Mouse (Mus musculus): Measurements from ENCODE around the gene Ctnna2. TPM values are rescaled to one million over a fixed set of nuclear protein-coding genes. Genes with fewer than 3 reads are reported as not detected.

Gene Ctnna2
- total and polyA plus RNA-seq, 3 experiments, result 0.11 TPM; not detected in 2

DNA sequence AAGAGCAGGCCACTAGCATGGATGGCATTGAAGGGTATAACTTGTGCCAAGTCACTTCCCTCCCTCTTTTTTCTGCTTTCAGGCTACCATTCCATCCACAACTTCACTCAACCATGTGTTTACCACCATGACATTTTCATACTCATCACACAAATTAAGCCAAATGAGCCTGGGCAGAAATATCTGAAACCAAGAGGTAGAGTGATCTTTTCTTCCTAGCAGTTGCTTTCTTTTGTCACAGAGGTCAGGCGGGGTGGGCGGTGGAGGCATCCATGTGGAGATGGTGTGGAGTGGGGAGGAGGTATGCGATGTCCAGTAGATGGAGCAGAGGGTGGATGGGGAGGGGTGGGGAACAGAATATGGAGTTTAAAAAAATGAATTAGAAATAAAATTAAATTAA lies 672.7 kb downstream of the Ctnna2 start:
- Histone ChIP-seq H3K36me3 (replicated peaks) (no peaks in the 10 kb centered on the region), H3K27me3 (ENCODE audit: insufficient read depth, low read length) (no peaks in the 10 kb centered on the region), H3K4me1 (ENCODE audit: insufficient read depth, low read depth, low read length) (no peaks in the 10 kb centered on the region), H3K4me3 (ENCODE audit: low read depth, low read length) (no peak overlapping the region), H3K9me3 (replicated peaks) (0 out of 2 replicates have a peak, but pooled peaks cover 2% of the 10 kb centered on the region)
- no peak for TF ChIP-seq CTCF (IDR thresholded peaks at IDR 0.05; ENCODE audit: low read depth, low read length)
- TF ChIP-seq GATA2 (IDR thresholded peaks at IDR 0.05; ENCODE audit: borderline replicate concordance, low read depth, low read length), result no peak
- TF ChIP-seq POLR2AphosphoS5 (IDR thresholded peaks at IDR 0.05; ENCODE audit: insufficient replicate concordance, low read depth, low read length), result no peak
- TF ChIP-seq TAL1 (conservative IDR thresholded peaks at IDR 0.05; ENCODE audit: low read depth, low read length), result no peak
- no peak for TF ChIP-seq GATA1 (IDR thresholded peaks at IDR 0.05; ENCODE audit: borderline replicate concordance, low read length)
- no peak for DNase-seq (ENCODE audit: low spot score)
- no peak for ATAC-seq (ENCODE audit: extremely low read depth, insufficient number of reproducible peaks, low FRiP score, poor library complexity, severe bottlenecking)

DNA sequence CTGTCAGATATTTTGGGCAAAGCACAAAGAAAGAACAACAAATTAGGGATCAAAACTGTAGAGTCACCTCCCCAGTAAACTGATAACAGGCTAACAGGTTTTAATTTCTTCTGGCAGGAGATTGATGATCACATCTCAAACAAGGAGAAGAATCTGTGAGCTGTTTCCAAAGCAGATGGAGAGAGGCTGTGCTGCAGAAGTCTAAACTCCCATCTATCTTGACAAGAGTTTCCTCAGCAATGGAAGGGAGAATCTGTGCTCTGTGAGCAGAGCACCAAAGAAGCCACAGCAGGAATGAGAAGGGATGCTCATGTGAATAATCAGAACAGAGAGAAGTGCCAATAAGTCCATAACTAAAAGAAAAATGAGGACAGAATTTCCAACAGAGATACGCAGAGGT lies 678.2 kb downstream of the Ctnna2 start:
- no peak overlapping the region for H3K4me3 ChIP-seq (ENCODE audit: low read depth, low read length)
- no peak for DNase-seq (ENCODE audit: low spot score)
- H3K27me3 ChIP-seq (ENCODE audit: insufficient read depth, low read length), result no peaks in the 10 kb centered on the region
- no peak for TF ChIP-seq TAL1 (conservative IDR thresholded peaks at IDR 0.05; ENCODE audit: low read depth, low read length)
- no peaks in the 10 kb centered on the region for H3K9me3 ChIP-seq (replicated peaks)
- no peaks in the 10 kb centered on the region for H3K4me1 ChIP-seq (ENCODE audit: insufficient read depth, low read depth, low read length)
- no peak for ATAC-seq (ENCODE audit: extremely low read depth, insufficient number of reproducible peaks, low FRiP score, poor library complexity, severe bottlenecking)
- no peaks in the 10 kb centered on the region for H3K36me3 ChIP-seq (replicated peaks)

DNA sequence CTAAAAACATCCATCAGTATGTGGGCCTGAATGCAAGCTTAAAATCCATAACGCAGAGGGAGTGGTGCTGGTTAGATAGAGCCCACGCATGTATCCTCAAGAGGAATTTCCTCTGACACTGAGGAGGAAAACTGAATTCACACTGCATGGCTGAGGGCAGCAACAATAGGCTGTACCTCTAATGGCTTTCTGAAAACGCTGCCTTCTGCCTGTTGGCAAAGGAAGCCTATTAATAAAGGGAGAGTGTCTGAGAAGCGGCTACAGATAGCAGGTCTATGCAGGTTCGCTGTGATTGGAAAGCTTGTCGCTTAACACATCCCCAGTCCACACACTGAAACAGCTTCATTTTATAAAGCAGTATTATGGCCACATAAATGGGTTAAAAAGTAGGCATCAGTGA lies 688.1 kb downstream of the Ctnna2 start:
- Histone ChIP-seq H3K4me3 (ENCODE audit: low read depth, low read length) (no peak overlapping the region), H3K36me3 (replicated peaks) (no peaks in the 10 kb centered on the region), H3K9me3 (replicated peaks) (peaks cover 3% of the 10 kb centered on the region; the same call in 1 of the 2 replicates), H3K27me3 (ENCODE audit: insufficient read depth, low read length) (no peaks in the 10 kb centered on the region), H3K4me1 (ENCODE audit: insufficient read depth, low read depth, low read length) (no peaks in the 10 kb centered on the region)
- ATAC-seq (ENCODE audit: extremely low read depth, insufficient number of reproducible peaks, low FRiP score, poor library complexity, severe bottlenecking), result no peak
- no peak for TF ChIP-seq GATA1 (IDR thresholded peaks at IDR 0.05; ENCODE audit: borderline replicate concordance, low read length)
- no peak for TF ChIP-seq CTCF (IDR thresholded peaks at IDR 0.05; ENCODE audit: low read depth, low read length)
- no peak for TF ChIP-seq TAL1 (conservative IDR thresholded peaks at IDR 0.05; ENCODE audit: low read depth, low read length)
- TF ChIP-seq GATA2 (IDR thresholded peaks at IDR 0.05; ENCODE audit: borderline replicate concordance, low read depth, low read length), result no peak
- TF ChIP-seq POLR2AphosphoS5 (IDR thresholded peaks at IDR 0.05; ENCODE audit: insufficient replicate concordance, low read depth, low read length), result no peak
- DNase-seq (ENCODE audit: low spot score), result no peak

DNA sequence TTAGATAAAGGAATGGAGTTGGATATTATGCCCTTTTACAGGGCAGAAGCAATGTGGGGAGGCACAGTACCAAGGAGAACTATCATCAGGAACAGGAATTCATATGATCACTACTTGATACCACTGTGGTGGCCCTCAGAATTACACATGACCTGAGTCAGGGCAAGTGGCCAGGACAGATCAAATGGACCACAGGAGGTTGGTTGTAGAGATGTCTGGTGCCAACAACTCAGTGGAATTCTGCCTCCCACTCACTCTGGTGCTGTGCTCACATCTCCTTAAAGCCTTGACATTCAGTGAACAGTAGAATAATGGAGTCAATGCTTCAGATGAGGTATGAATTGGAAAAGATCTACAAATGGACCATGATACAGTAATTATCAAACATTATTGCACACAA lies 691.1 kb downstream of the Ctnna2 start:
- H3K36me3 ChIP-seq (replicated peaks), result no peaks in the 10 kb centered on the region
- peaks cover 5% of the 10 kb centered on the region; the same call in 1 of the 2 replicates for H3K9me3 ChIP-seq (replicated peaks)
- no peaks in the 10 kb centered on the region for H3K27me3 ChIP-seq (ENCODE audit: insufficient read depth, low read length)
- no peaks in the 10 kb centered on the region for H3K4me1 ChIP-seq (ENCODE audit: insufficient read depth, low read depth, low read length)
- H3K4me3 ChIP-seq (ENCODE audit: low read depth, low read length), result no peak overlapping the region
- TF ChIP-seq POLR2AphosphoS5 (IDR thresholded peaks at IDR 0.05; ENCODE audit: insufficient replicate concordance, low read depth, low read length), result no peak
- no peak for TF ChIP-seq CTCF (IDR thresholded peaks at IDR 0.05; ENCODE audit: low read depth, low read length)
- no peak for TF ChIP-seq TAL1 (conservative IDR thresholded peaks at IDR 0.05; ENCODE audit: low read depth, low read length)
- TF ChIP-seq GATA1 (IDR thresholded peaks at IDR 0.05; ENCODE audit: borderline replicate concordance, low read length), result no peak
- no peak for TF ChIP-seq GATA2 (IDR thresholded peaks at IDR 0.05; ENCODE audit: borderline replicate concordance, low read depth, low read length)
- DNase-seq (ENCODE audit: low spot score) (no peak), ATAC-seq (ENCODE audit: extremely low read depth, insufficient number of reproducible peaks, low FRiP score, poor library complexity, severe bottlenecking) (no peak)

DNA sequence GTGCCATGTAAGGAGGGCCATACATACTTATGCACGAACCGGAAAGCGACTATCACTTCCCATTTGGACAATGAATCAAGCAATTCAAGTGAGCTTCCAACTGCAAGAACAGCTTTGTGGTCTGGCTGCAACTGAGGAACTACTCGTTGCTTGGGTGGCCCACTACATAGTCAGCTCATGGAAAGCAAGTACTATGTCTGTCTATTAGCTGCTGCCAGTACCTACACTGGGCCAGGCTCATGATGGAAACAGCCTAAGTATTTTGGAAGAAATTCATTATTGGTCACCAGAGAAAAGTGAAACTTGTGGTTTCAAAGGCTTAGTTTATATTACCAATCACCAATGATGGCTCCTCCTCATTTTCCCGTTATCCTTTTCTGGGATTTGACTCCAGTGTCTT lies 693.2 kb downstream of the Ctnna2 start:
- H3K36me3 ChIP-seq (replicated peaks), result no peaks in the 10 kb centered on the region
- no peak for TF ChIP-seq GATA1 (IDR thresholded peaks at IDR 0.05; ENCODE audit: borderline replicate concordance, low read length)
- TF ChIP-seq POLR2AphosphoS5 (IDR thresholded peaks at IDR 0.05; ENCODE audit: insufficient replicate concordance, low read depth, low read length), result no peak
- TF ChIP-seq CTCF (IDR thresholded peaks at IDR 0.05; ENCODE audit: low read depth, low read length), result no peak
- no peak for TF ChIP-seq GATA2 (IDR thresholded peaks at IDR 0.05; ENCODE audit: borderline replicate concordance, low read depth, low read length)
- TF ChIP-seq TAL1 (conservative IDR thresholded peaks at IDR 0.05; ENCODE audit: low read depth, low read length), result no peak
- peaks cover 5% of the 10 kb centered on the region; the same call in 1 of the 2 replicates for H3K9me3 ChIP-seq (replicated peaks)
- no peaks in the 10 kb centered on the region for H3K4me1 ChIP-seq (ENCODE audit: insufficient read depth, low read depth, low read length)
- no peak overlapping the region for H3K4me3 ChIP-seq (ENCODE audit: low read depth, low read length)
- ATAC-seq (ENCODE audit: extremely low read depth, insufficient number of reproducible peaks, low FRiP score, poor library complexity, severe bottlenecking) (no peak), DNase-seq (ENCODE audit: low spot score) (no peak)
- no peaks in the 10 kb centered on the region for H3K27me3 ChIP-seq (ENCODE audit: insufficient read depth, low read length)

DNA sequence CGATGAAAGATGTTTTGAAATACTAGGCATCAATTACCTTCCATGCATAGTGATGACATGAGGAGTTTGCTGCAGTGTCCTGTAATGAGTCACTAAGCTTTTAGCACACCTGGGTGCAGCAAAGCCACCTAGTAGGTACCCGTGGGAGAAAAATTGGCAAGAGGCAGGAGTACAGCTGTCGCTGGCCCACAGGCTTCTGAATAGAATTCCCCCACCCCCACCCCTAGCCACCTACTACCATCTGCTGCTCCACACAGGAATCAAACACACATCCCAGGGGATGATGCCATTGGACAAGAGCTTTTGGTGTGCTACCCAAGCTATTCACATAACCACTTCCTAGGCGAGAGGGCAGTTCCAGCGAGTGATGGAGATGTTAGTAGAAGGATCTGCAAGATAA lies 700.7 kb downstream of the Ctnna2 start:
- Histone ChIP-seq H3K36me3 (replicated peaks) (no peaks in the 10 kb centered on the region), H3K9me3 (replicated peaks) (0 out of 2 replicates have a peak, but pooled peaks cover 2% of the 10 kb centered on the region), H3K4me1 (ENCODE audit: insufficient read depth, low read depth, low read length) (no peaks in the 10 kb centered on the region), H3K4me3 (ENCODE audit: low read depth, low read length) (no peak overlapping the region), H3K27me3 (ENCODE audit: insufficient read depth, low read length) (no peaks in the 10 kb centered on the region)
- TF ChIP-seq GATA2 (IDR thresholded peaks at IDR 0.05; ENCODE audit: borderline replicate concordance, low read depth, low read length) (no peak), TAL1 (conservative IDR thresholded peaks at IDR 0.05; ENCODE audit: low read depth, low read length) (no peak), POLR2AphosphoS5 (IDR thresholded peaks at IDR 0.05; ENCODE audit: insufficient replicate concordance, low read depth, low read length) (no peak), GATA1 (IDR thresholded peaks at IDR 0.05; ENCODE audit: borderline replicate concordance, low read length) (no peak), CTCF (IDR thresholded peaks at IDR 0.05; ENCODE audit: low read depth, low read length) (no peak)
- DNase-seq (ENCODE audit: low spot score) (no peak), ATAC-seq (ENCODE audit: extremely low read depth, insufficient number of reproducible peaks, low FRiP score, poor library complexity, severe bottlenecking) (no peak)

DNA sequence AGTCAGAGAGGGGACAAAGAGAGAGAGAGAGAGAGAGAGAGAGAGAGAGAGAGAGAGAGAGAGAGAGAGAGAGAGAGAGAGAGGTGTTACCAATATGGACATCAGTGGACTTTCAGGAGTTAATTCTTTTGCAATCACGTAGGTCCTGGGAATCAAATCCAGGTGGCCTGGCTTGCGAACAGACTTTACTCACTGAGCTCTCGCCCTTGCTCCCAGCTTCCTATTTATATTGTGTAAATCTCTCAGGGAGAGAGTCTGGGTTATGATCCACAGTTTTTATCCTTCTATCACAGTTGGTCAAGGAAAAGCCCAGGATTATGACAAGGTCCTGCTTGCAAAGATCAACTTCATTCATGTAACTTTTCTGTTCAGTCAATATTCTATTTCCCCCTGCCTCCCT lies 714.3 kb downstream of the Ctnna2 start:
- no peaks in the 10 kb centered on the region; the same call in 1 of the 2 replicates for H3K9me3 ChIP-seq (replicated peaks)
- no peaks in the 10 kb centered on the region for H3K27me3 ChIP-seq (ENCODE audit: insufficient read depth, low read length)
- ATAC-seq (ENCODE audit: extremely low read depth, insufficient number of reproducible peaks, low FRiP score, poor library complexity, severe bottlenecking) (no peak), DNase-seq (ENCODE audit: low spot score) (no peak)
- H3K4me3 ChIP-seq (ENCODE audit: low read depth, low read length), result no peak overlapping the region
- no peaks in the 10 kb centered on the region for H3K4me1 ChIP-seq (ENCODE audit: insufficient read depth, low read depth, low read length)
- no peak for TF ChIP-seq CTCF (IDR thresholded peaks at IDR 0.05; ENCODE audit: low read depth, low read length)
- no peak for TF ChIP-seq GATA2 (IDR thresholded peaks at IDR 0.05; ENCODE audit: borderline replicate concordance, low read depth, low read length)
- TF ChIP-seq GATA1 (IDR thresholded peaks at IDR 0.05; ENCODE audit: borderline replicate concordance, low read length), result no peak
- TF ChIP-seq POLR2AphosphoS5 (IDR thresholded peaks at IDR 0.05; ENCODE audit: insufficient replicate concordance, low read depth, low read length), result no peak
- TF ChIP-seq TAL1 (conservative IDR thresholded peaks at IDR 0.05; ENCODE audit: low read depth, low read length), result no peak
- no peaks in the 10 kb centered on the region for H3K36me3 ChIP-seq (replicated peaks)
